Mouse (Mus musculus) hindbrain, embryonic 10.5 days (tissue): ENCODE measurements around the gene Efcab9. TPM values are rescaled to one million over a fixed set of nuclear protein-coding genes. Genes with fewer than 3 reads are reported as not detected.

Source experiments
- DNase-seq: peaks from one replicate; pipeline ENCODE4 v3.0.0-alpha.2; 2017; ENCODE audit warnings: low spot score
- H3K27ac ChIP-seq: fragments of 300-500 bp; sonication (generic); 2 replicates; pipeline ENCODE4 v1.5.1; 2016; ENCODE audit warnings: mild to moderate bottlenecking, moderate library complexity
- H3K27me3 ChIP-seq: fragments of 300-500 bp; sonication (generic); 2 replicates; pipeline ENCODE4 v1.6.1; 2016; ENCODE audit warnings: mild to moderate bottlenecking; ENCODE audit not compliant: poor library complexity, insufficient read depth, severe bottlenecking
- H3K36me3 ChIP-seq: fragments of 300-500 bp; sonication (generic); 2 replicates; pipeline ENCODE4 v1.6.1; 2016; ENCODE audit warnings: mild to moderate bottlenecking, moderate library complexity
- H3K4me1 ChIP-seq: fragments of 300-500 bp; sonication (generic); replicated peaks from 2 replicates; pipeline ENCODE4 v1.6.1; 2016; ENCODE audit warnings: mild to moderate bottlenecking
- H3K4me3 ChIP-seq: fragments of 300-500 bp; sonication (generic); 2 replicates; pipeline ENCODE4 v1.5.1; 2016; ENCODE audit warnings: mild to moderate bottlenecking, moderate library complexity
- H3K9me3 ChIP-seq: fragments of 300-500 bp; sonication (generic); 2 replicates; pipeline ENCODE4 v1.6.1; 2016; ENCODE audit warnings: mild to moderate bottlenecking, moderate library complexity
- WGBS: fragments of 180-500 bp; shearing (Covaris S2); methylation state at CpG from one replicate; pipeline ENCODE4 v1.1.7; 2016; 5-methylcytosine and 5-hydroxymethylcytosine counted together
- polyA plus RNA-seq: library from polyadenylated mRNA; unstranded; fragments of >200 nt; fragmentation: Nextera tagmentation; extraction: Ambion mirVana; gene quantifications from 2 replicates; pipeline ENCODE4 v1.2.1, GENCODE M21; 2016

The Efcab9 gene
- polyA plus RNA-seq = 0.45 TPM in 1 of 2 replicates, not detected in the other

GRCm38 (mm10) chr11:32531871-32532764 lies at the start of gene Efcab9:
Efcab9 (minus strand) TSS chr11:32532081.
- peak; percentile 45 for DNase-seq
- WGBS = 9% methylated on average over 33 of the region's 33 CpGs
- H3K27ac ChIP-seq = peak within 1 kb of the TSS; percentile 84
- peaks cover 12% of the 10 kb centered on the region for H3K36me3 ChIP-seq
- H3K9me3 ChIP-seq = no peaks in the 10 kb centered on the region
- H3K27me3 ChIP-seq = peaks cover 52% of the 10 kb centered on the region
- peaks cover 41% of the 10 kb centered on the region for H3K4me1 ChIP-seq
- peak within 1 kb of the TSS; percentile 73 for H3K4me3 ChIP-seq

GRCm38 (mm10) chr11:32581031-32581430 lies 49.1 kb upstream of the Efcab9 start:
- Histone ChIP-seq H3K4me1 (peaks cover 23% of the 10 kb centered on the region), H3K36me3 (no peaks in the 10 kb centered on the region), H3K27me3 (no peaks in the 10 kb centered on the region), H3K4me3 (no peak overlapping the region), H3K27ac (peak overlapping the region; percentile 29; the same call in 1 of the 2 replicates), H3K9me3 (no peaks in the 10 kb centered on the region)
- WGBS = 62% methylated on average over 2 of the region's 2 CpGs
- DNase-seq = no peak

- no peak for DNase-seq
- H3K36me3 ChIP-seq = no peaks in the 10 kb centered on the region
- WGBS = 82% methylated on average over 16 of the region's 16 CpGs
- no peaks in the 10 kb centered on the region for H3K9me3 ChIP-seq
- H3K4me3 ChIP-seq = no peak overlapping the region
- H3K4me1 ChIP-seq = peaks cover 21% of the 10 kb centered on the region
- peak overlapping the region; percentile 6; the same call in 1 of the 2 replicates for H3K27ac ChIP-seq
- no peaks in the 10 kb centered on the region for H3K27me3 ChIP-seq
These were observed 48.5 kb upstream of the Efcab9 start for GRCm38 (mm10) chr11:32580305-32580947.

- Histone ChIP-seq H3K4me3 (no peak overlapping the region), H3K27ac (0 out of 2 replicates have a peak overlapping the region, but pooled peaks have one; percentile 36), H3K9me3 (no peaks in the 10 kb centered on the region), H3K36me3 (no peaks in the 10 kb centered on the region), H3K4me1 (peaks cover 22% of the 10 kb centered on the region), H3K27me3 (no peaks in the 10 kb centered on the region)
- no peak for DNase-seq
- WGBS = 56% methylated on average over 5 of the region's 5 CpGs
These were observed 44.8 kb upstream of the Efcab9 start for GRCm38 (mm10) chr11:32576760-32577050.

GRCm38 (mm10) chr11:32575964-32576759 lies 44.3 kb upstream of the Efcab9 start:
- peaks cover 20% of the 10 kb centered on the region for H3K4me1 ChIP-seq
- H3K27ac ChIP-seq = 0 out of 2 replicates have a peak overlapping the region, but pooled peaks have one; percentile 36
- H3K9me3 ChIP-seq = no peaks in the 10 kb centered on the region
- no peak for DNase-seq
- H3K36me3 ChIP-seq = no peaks in the 10 kb centered on the region
- H3K4me3 ChIP-seq = no peak overlapping the region
- WGBS = 80% methylated on average over 6 of the region's 6 CpGs
- no peaks in the 10 kb centered on the region for H3K27me3 ChIP-seq

- Histone ChIP-seq H3K4me1 (peaks cover 15% of the 10 kb centered on the region), H3K36me3 (no peaks in the 10 kb centered on the region), H3K27ac (no peak overlapping the region), H3K27me3 (no peaks in the 10 kb centered on the region), H3K4me3 (no peak overlapping the region), H3K9me3 (no peaks in the 10 kb centered on the region)
- WGBS = 96% methylated on average over 2 of the region's 2 CpGs
- DNase-seq = no peak
These were observed 41.8 kb upstream of the Efcab9 start for GRCm38 (mm10) chr11:32573669-32574068.

- WGBS = 90% methylated on average over 6 of the region's 6 CpGs
- no peak for DNase-seq
- H3K36me3 ChIP-seq = no peaks in the 10 kb centered on the region
- H3K27ac ChIP-seq = no peak overlapping the region
- H3K27me3 ChIP-seq = no peaks in the 10 kb centered on the region
- H3K4me3 ChIP-seq = no peak overlapping the region
- H3K4me1 ChIP-seq = peaks cover 18% of the 10 kb centered on the region
- H3K9me3 ChIP-seq = no peaks in the 10 kb centered on the region
These were observed 39.2 kb upstream of the Efcab9 start for GRCm38 (mm10) chr11:32571103-32571502.

- Histone ChIP-seq H3K4me3 (no peak overlapping the region), H3K36me3 (no peaks in the 10 kb centered on the region), H3K27me3 (no peaks in the 10 kb centered on the region), H3K4me1 (peaks cover 35% of the 10 kb centered on the region), H3K9me3 (no peaks in the 10 kb centered on the region), H3K27ac (0 out of 2 replicates have a peak overlapping the region, but pooled peaks have one; percentile 6)
- WGBS = 88% methylated on average over 15 of the region's 15 CpGs
- no peak for DNase-seq
These were observed 36.9 kb upstream of the Efcab9 start for GRCm38 (mm10) chr11:32568637-32569293.

- Histone ChIP-seq H3K36me3 (no peaks in the 10 kb centered on the region), H3K9me3 (no peaks in the 10 kb centered on the region), H3K27me3 (no peaks in the 10 kb centered on the region), H3K4me3 (no peak overlapping the region), H3K27ac (no peak overlapping the region), H3K4me1 (peaks cover 42% of the 10 kb centered on the region)
- 83% methylated on average over 7 of the region's 7 CpGs for WGBS
- no peak for DNase-seq
These were observed 36.2 kb upstream of the Efcab9 start for GRCm38 (mm10) chr11:32568060-32568459.

GRCm38 (mm10) chr11:32567000-32567855 lies 35.3 kb upstream of the Efcab9 start:
- H3K4me3 ChIP-seq = no peak overlapping the region
- 83% methylated on average over 10 of the region's 10 CpGs for WGBS
- H3K27me3 ChIP-seq = no peaks in the 10 kb centered on the region
- no peaks in the 10 kb centered on the region for H3K9me3 ChIP-seq
- no peak for DNase-seq
- peaks cover 46% of the 10 kb centered on the region for H3K4me1 ChIP-seq
- H3K27ac ChIP-seq = peak overlapping the region; percentile 37
- no peaks in the 10 kb centered on the region for H3K36me3 ChIP-seq

GRCm38 (mm10) chr11:32566184-32566583 lies 34.3 kb upstream of the Efcab9 start:
- Histone ChIP-seq H3K4me1 (peaks cover 56% of the 10 kb centered on the region), H3K9me3 (no peaks in the 10 kb centered on the region), H3K4me3 (no peak overlapping the region), H3K36me3 (no peaks in the 10 kb centered on the region), H3K27ac (no peak overlapping the region), H3K27me3 (no peaks in the 10 kb centered on the region)
- DNase-seq = no peak
- WGBS = 89% methylated on average over 6 of the region's 6 CpGs
